Mouse (Mus musculus): ENCODE measurements around the gene Vmn2r44. TPM values are rescaled to one million over a fixed set of nuclear protein-coding genes. Genes with fewer than 3 reads are reported as not detected.
"Not testable (repeated sequence)": the region's sequence is repeated elsewhere in the genome, so short reads cannot be mapped to it uniquely, and the experiment has no call there.

Vmn2r44 gene
- polyA plus RNA-seq (2015; fragmentation: Nextera tagmentation; extraction: Ambion mirVana), result not detected in 2 replicates

DNA sequence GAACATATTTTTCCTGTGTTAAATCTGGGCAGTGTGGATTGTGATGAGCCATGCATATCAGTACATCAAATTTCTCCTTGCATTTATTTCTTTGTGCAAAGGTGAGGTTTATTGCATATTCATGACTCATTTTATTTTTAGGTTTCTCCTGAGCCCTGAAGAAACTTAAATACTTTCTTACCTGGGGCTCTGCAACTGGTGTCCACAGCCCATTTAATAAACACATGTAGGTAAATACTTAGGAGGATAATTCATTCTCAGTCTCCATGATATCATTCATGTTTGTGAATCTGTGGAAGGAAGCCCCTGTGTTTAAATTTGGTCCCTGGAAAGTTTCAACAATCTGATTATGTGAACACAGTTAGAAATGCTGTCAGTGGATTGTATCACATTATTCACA lies at the start of gene Vmn2r44:
Gene Vmn2r44, minus strand, starts transcription at position 101 of the 400 bp plus-strand sequence.
- not testable (repeated sequence) for H3K4me3 ChIP-seq (ENCODE audit: low read depth, low read length); H3K4me2 ChIP-seq (ENCODE audit: low read depth, low read length); H3K9ac ChIP-seq (ENCODE audit: low read depth, low read length); H3K36me3 ChIP-seq (ENCODE audit: control insufficient read depth, insufficient read depth); H3K27ac ChIP-seq (ENCODE audit: low read length); H3K4me1 ChIP-seq (ENCODE audit: control insufficient read depth, low read depth, low read length); ATAC-seq (ENCODE audit: low read depth); H3K27me3 ChIP-seq (ENCODE audit: control insufficient read depth, insufficient read depth, low read depth, low read length); H3K9me3 ChIP-seq (replicated peaks; ENCODE audit: control insufficient read depth, low read length)

DNA sequence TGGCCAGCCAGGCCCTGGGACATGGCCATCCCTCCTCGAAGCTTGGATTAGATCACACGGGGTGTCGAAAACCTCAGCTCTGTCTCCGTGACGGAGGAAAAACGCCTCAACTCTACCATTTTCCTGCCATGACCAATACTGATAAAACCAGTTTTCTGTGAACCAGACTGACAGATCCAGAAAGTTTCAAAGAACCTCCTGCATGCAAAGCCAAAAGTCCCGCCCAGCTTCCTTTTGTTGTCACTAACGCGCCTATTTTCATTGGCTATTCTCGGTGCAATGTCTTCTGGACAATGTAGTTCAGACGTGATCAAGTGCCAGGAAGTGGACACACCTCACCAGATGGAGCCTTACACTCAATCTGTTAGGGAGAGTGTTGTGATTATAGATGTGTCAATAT lies 25.3 kb downstream of the Vmn2r44 start:
- not testable (repeated sequence) for H3K4me2 ChIP-seq (ENCODE audit: low read depth, low read length); H3K27me3 ChIP-seq (ENCODE audit: control insufficient read depth, insufficient read depth, low read depth, low read length); H3K27ac ChIP-seq (ENCODE audit: low read length); H3K4me3 ChIP-seq (ENCODE audit: low read depth, low read length); H3K4me1 ChIP-seq (ENCODE audit: control insufficient read depth, low read depth, low read length); ATAC-seq (ENCODE audit: low read depth); H3K36me3 ChIP-seq (ENCODE audit: control insufficient read depth, insufficient read depth); H3K9me3 ChIP-seq (replicated peaks; ENCODE audit: control insufficient read depth, low read length); H3K9ac ChIP-seq (ENCODE audit: low read depth, low read length)
- WGBS (ENCODE audit: insufficient replicate concordance), result 74% methylated on average over 11 of the region's 11 CpGs

Other genes with a start within 250 kb of the Vmn2r44 start
- gene Vmn2r41, start 221.7 kb downstream of the Vmn2r44 start, polyA plus RNA-seq (2015; fragmentation: Nextera tagmentation; extraction: Ambion mirVana), result not detected in 2 replicates
- not detected in 2 replicates for gene Vmn2r42, start 183.0 kb downstream of the Vmn2r44 start, polyA plus RNA-seq (2015; fragmentation: Nextera tagmentation; extraction: Ambion mirVana)
- gene Vmn2r43, start 122.7 kb downstream of the Vmn2r44 start, polyA plus RNA-seq (2015; fragmentation: Nextera tagmentation; extraction: Ambion mirVana), result not detected in 2 replicates
- not detected in 2 replicates for gene Vmn2r45, start 105.7 kb upstream of the Vmn2r44 start, polyA plus RNA-seq (2015; fragmentation: Nextera tagmentation; extraction: Ambion mirVana)